Mouse (Mus musculus) C3H10T1/2 (cell line): ENCODE measurements around the gene Large2. TPM values are rescaled to one million over a fixed set of nuclear protein-coding genes. Genes with fewer than 3 reads are reported as not detected.

Experiments
- polyA plus RNA-seq, 2 experiments: library from polyadenylated mRNA; unstranded; fragments of >200 nt; fragmentation: generic; extraction: Trizol; gene quantifications; one replicate each; pipeline ENCODE4 v1.2.1; 2012; ENCODE audit warnings: missing spikeins in 2 of 2

The Large2 gene
- under 1 TPM in 1 of 2 experiments, not detected in 1; 0.09 TPM for polyA plus RNA-seq

DNA sequence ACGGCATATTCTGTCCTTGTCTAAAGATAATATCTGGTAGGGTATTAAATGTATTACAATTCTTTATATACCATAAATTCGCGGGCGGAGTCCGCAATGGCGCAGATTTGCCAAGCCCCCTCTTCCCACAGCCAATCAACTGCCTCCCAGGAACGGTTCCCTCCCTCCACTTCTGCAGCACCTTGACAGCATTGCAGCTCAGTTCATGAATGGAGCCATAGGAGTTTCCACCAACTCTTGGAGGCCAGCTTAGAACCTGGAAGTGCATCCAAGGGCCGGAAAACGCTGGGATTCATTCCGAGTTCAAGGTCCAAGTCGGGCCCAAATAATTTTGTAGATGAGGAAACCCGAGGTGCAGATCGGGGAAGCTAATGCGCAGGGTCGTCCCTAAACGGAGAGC lies at the start of gene Large2, which contains the start of gene Pex16:
Gene Large2 (minus strand): TSS at position 356 of the 400 bp plus-strand sequence.
Gene Pex16 (plus strand): TSS at position 163 of the 400 bp plus-strand sequence.

DNA sequence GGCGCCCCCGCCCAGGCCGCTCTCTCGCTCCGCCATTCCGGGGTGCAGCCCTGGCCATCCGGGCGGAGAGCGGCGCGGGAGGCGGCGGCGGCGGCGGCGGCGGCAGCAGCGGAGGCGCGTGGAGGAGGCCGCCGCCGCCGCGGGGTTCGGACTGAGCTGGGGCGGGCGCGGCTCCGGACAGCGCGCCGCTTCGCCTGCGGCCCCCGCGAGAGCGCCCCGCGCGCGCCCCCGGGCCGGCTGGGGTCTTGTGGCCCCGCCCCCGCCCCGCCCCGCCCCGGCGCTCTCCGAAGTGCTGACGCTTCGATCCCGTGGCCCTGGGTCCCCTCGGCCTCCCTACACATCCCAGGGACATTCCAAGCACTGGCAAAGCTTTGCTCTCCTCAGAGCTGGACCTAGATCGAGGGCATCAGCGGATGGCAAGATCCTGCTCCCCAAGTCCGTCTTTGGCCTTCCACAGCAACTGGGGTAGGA lies 26.5 kb upstream of the Large2 start, which contains the start of gene Mapk8ip1:
Gene Mapk8ip1 (minus strand): TSS at position 173 of the 471 bp plus-strand sequence.

GRCm38 (mm10) chr2:92381901-92382588 lies 7.4 kb upstream of the Large2 start, which contains the start of gene 1700029I15Rik:
TSS of gene 1700029I15Rik (plus strand) at chr2:92382538.

Other genes starting within 250 kb of the Large2 start
- gene Pex16, start 193 bp downstream of the Large2 start, polyA plus RNA-seq: 10 to 100 TPM; 22.4 to 24.6 TPM
- gene 1700029I15Rik, start 7.7 kb upstream of the Large2 start, polyA plus RNA-seq: 1 to 10 TPM in 1 of 2 experiments, under 1 TPM in 1; 0.76 to 2.7 TPM
- 10 to 100 TPM; 30.5 to 59.4 TPM for gene Mapk8ip1, start 26.4 kb upstream of the Large2 start, polyA plus RNA-seq
- gene Cry2, start 59.2 kb upstream of the Large2 start, polyA plus RNA-seq: 1 to 10 TPM in 1 of 2 experiments, under 1 TPM in 1; 0.91 to 9.1 TPM
- gene Slc35c1, start 85.7 kb upstream of the Large2 start, polyA plus RNA-seq: 1 to 10 TPM; 7.3 to 7.6 TPM
- 10 to 100 TPM; 15.4 to 23.2 TPM for gene Chst1, start 224.8 kb upstream of the Large2 start, polyA plus RNA-seq